Mouse (Mus musculus): ENCODE measurements around the gene Noc4l.

DNA sequence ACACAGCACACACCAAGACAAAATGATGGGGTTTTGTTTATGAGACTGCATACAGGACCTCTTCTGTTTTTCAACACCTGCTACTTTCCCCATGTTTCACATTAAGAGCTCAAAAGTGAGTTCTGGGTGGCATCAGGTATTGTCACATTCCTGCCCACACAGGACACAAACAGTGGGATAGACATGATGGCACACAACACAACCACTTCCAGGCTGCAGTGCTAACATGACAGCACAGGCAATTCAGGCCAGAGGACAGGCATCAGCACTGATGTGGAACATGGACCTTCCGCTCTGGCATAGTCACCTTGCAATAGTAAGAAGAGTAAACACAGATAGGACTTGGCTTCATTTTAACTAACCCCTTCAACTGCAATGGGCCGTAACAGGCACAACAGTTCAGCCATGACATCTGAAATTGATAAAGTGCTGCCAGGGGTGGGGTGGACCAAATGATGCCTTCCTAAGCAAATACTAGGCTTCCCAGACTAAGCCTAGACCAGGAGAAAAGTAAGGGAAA lies 11.6 kb upstream of the Noc4l start:
- no peak for TF ChIP-seq POLR2A (IDR thresholded peaks at IDR 0.05; ENCODE audit: insufficient read depth, low read length)
- no peak for TF ChIP-seq CTCF (IDR thresholded peaks at IDR 0.05; ENCODE audit: low read depth, low read length)
